Mouse (Mus musculus): ENCODE data around the gene Ttc27.

Gene Ttc27

DNA sequence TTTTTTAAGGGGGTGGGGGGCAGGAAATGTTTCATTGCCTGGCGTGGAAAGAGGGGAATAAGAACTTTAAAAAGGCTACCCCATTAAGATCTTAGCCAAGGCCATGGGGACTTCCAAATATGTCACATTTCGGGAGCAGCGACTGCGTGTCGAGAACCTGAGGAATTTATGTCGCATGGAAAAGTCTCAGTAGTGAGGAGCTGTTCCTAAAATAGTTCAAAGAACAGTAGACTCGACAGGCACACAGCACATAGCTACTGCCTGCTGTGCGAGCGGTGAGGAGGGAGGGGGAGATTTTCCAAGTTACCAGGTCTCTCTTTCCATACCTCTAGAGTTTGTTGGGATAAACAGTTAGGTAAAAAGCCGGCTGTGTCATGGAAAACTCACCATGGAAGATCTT is 159.4 kb downstream of the Ttc27 start:
- DNase-seq (ENCODE audit: low spot score in 2 of 2): no peak

DNA sequence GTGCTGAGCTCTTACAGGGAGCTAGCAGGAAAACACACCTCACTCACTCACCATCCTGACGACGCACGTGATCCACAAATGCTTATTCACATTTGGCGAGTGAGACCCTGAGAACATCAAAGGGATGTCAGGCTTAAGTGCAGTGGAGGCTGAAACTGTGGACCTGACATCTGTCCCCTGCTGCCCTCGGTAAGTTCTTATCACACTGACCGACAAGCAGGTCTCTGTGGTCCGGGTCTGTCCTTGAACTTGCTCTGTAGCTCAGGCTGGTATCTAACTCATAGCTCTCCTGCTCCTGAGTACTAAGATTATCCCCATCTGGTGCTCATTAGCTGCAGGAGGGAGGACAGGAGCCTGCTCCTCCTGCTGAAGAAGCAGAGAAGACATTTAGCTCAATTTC is 162.2 kb downstream of the Ttc27 start:
- no peak for DNase-seq (ENCODE audit: low spot score in 2 of 2)

DNA sequence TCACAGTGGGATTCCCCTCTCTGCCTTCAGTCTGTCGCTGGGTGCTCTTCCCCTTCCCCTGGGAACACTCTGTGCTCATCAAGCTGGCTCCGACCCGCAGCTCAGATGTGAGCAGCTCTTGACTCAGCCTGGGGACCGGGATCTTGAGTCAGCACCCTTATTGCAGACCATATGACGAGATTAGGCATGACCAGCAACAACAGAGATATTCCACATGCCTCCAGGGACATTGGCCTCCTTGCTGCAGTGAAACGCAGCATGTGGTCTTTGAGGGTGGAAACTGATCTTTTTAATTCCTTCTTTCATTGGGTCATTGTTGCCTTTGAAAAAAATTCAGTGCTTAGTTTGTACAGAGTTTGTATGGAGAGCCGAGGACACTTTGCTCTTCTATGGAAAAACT is 169.5 kb downstream of the Ttc27 start:
- no peak for DNase-seq (ENCODE audit: low spot score in 2 of 2)

DNA sequence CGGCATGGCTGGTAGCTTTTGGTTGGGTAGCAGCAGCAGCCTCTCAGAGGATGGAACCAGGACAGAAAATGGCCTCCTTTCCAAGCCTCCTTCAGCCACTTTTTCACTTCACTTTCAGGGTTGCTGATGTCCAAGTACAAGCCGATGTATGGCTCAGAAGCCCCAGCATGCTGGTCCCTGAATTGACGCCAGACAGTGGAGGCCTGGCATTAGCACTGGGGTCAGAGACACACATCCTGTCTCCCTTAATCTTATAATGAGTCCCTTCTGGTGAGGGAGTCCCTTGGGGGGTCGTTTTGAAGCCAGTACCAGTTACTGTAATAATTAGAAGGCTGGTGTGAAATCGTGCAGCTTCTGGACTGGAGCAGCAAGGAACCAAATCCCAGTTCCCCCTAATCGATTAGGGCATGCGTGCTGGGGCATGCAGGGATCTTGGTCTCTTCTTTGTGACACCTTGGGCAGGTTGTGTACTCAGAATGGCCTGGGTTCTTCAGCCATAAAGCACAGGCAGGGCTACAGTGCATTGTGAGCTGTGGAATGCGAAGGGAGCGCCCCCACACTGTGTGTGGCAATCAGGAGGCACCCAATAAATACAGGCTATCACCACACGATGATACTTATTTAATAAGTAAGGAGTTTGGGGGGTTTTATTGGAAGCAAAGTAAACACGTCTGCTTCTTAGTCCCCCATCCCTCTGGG is 171.5 kb downstream of the Ttc27 start:
- no peak for DNase-seq (ENCODE audit: low spot score in 2 of 2)

DNA sequence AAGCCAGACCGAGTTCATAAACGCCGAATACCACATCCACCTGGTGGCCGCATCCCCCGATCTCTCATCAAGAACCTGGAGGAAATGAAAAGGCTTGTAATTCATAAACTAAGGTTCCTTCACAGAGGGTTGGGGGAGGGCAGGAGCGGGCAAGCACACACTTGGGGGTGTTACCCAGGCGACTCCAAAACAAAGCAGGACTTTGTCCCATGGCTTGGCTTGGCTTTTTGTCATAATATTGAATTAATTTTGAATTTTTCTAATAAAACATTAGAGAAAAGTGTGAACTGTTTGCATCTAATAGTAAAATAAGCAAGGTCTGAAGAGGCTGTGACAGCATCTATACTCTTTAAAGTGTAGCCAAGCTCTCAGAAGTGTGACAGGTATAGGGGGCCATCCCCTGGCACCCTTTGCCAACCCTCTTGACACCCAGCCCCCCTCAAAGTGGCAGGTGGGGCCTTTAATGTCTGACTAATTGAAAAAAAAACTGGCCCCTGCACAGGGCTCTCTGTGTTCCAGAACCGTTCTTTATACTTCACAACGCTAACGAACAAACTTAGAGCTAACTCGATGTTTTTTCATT is 172.1 kb downstream of the Ttc27 start:
- DNase-seq (ENCODE audit: low spot score in 2 of 2): no peak

DNA sequence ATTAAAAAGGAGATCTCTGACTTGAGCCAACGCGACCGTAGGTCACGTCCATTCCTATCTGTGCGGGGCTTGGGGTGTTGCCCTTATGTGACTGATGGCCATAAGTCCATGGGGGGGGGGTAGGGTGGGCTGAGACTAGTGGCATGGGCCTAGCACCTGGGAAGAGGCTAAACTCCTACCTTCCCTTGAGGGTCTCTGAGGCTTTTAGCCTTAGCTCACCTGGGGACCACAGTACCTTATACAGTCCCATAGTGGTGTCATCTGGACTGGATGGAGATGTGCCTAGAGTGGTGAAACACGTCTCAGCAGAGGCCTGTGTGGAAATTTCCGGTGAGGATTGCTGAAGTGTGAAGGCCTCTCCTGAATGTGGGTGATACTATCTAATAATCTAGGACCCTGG is 184.9 kb downstream of the Ttc27 start:
- no peak for DNase-seq (ENCODE audit: low spot score in 2 of 2)

DNA sequence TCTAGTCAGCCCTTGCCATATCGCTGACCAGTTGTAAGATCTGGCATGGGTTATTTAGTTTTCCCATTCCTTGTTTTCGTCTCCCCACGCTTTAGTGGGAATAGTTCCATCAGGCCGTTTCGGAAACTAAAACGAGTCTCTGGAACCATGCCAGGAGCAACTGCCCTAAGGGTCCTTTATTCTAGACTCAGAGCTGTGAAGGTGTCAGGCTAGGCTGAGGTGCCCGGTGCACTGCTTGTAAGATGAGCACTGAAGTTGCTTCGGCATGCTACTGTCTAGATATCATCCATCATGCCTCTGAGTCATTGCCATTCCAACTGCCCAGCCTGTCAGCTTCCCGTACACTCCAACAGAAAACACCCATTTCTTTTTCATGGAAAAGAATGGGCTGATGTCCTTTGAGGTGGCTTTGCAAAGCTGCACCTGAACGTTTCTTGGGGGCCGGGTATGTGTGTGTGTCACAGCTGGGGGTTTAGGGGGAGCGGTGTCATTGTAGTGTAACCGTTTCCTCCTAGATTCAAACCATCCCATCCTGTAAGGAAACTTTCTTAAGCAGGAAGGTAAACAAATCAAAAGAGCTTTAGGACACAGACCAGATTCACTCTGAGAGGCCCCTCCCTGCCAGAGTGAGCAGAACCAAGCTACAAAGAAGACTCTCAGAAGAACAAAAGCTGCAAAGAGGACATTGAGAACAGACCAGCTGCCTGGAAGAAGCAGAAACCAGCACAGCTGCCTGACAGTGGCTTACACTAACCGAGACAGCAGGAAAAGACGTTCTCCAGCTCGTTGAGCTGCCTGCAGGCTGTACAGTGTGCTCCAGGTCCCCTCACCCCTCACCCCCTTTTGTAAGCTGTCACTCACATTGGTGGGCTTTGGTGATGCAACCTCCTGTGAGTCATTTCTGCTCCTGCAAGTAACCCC is 186.1 kb downstream of the Ttc27 start:
- no peak for DNase-seq (ENCODE audit: low spot score in 2 of 2)

DNA sequence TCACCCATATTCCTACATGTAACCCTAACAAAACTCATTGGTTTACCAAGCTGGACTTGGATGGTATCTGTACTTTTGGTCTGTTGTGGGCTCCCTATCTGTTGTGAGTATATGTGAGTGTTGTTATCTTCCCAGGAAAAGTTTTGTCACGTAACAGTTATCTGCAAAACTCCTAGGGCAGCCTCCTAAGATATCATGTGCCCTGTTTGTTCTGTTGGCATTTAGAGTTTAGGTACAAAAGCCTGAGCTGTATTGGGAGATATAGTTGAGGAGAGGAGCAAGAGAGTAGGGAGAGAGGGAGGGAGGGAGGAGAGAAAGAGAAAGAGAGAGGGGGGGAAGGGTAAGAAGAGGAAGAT is 186.8 kb downstream of the Ttc27 start:
- DNase-seq (ENCODE audit: low spot score in 2 of 2): no peak

DNA sequence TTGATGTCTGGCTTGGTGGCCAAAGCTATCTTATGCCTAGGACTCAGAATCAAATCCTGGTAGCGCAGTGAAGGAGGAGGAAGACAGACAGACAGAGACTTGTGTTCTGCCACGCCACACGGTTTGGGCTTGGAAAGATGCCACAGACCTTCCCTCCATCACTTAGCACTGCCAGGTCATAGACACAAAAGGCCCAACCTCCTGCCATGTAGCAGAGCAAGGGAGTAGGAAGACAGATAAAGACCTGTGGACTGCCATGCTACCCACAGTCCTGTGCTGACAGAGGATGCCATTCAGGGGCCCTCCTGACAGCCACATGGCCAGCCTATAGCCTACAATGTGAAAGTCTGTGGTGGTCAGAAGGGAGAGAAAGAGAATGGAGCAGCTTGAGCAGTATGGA is 187.4 kb downstream of the Ttc27 start:
- DNase-seq (ENCODE audit: low spot score in 2 of 2): no peak

DNA sequence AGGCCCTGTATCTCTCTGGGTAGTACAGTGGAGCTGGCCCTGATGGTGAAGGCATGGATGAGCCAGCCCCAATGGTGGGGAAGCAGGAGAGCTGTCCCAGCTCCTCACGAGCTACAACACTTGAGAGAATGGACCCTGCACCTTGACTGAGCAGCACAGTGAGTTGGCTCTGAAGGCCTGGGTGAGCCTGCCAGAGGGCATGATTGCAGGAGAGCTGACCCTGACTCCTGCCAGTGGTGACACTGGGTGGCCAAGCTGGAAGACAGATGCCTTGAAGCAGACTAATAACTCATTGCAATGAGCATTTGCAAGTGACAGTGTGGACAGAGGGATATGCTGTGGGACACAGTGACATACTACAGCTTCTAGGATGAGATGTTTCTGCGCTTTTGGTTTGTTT is 195.5 kb downstream of the Ttc27 start:
- DNase-seq (ENCODE audit: low spot score in 2 of 2): no peak
